Mouse (Mus musculus) testis, postnatal 10 days (tissue): Measurements from ENCODE around the gene Itpr1.

ENCODE experiments used
- DNase-seq: peaks from one replicate; pipeline ENCODE4 v3.0.0; 2021; ENCODE audit warnings: low spot score

The Itpr1 gene

DNA sequence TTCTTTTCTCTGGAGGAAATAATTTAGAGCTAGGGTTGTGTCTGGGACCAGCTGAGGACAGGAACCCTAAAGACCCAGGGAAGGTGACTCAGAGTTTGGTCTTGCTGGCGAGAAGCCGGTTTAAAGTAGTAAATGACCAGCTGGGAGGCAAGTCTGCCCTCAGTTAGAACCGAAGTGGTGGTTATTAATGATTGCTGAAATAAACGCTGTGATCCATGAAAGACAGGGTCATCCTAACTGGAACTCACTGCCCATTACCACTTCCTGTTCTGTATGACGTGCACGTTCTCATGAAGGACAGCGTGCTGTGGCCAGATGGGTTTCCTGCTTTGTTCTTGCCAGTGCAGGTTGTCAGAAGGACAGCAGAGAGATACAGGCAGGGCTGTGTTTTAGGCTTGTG, 232.1 kb downstream of the Itpr1 start:
- DNase-seq: no peak

DNA sequence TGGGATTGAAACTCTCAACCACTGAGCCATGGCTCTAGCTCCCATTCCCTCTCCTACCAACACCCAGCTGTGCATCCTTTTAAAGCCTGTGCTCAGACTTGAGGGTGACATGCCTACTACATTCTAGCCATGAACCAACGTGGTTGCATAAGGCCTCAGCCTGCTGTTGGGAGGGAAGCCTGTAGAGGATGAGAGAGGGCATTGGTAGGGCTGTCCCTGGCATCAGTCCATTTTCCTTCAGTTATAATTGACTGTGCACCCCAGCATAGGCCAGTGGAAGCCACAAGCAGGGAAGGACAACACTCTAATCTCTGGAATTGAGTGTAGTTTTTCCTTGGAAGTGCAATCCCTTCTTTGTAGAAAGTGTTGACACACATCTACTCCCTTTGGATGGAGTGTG, 233.9 kb downstream of the Itpr1 start:
- DNase-seq: no peak

DNA sequence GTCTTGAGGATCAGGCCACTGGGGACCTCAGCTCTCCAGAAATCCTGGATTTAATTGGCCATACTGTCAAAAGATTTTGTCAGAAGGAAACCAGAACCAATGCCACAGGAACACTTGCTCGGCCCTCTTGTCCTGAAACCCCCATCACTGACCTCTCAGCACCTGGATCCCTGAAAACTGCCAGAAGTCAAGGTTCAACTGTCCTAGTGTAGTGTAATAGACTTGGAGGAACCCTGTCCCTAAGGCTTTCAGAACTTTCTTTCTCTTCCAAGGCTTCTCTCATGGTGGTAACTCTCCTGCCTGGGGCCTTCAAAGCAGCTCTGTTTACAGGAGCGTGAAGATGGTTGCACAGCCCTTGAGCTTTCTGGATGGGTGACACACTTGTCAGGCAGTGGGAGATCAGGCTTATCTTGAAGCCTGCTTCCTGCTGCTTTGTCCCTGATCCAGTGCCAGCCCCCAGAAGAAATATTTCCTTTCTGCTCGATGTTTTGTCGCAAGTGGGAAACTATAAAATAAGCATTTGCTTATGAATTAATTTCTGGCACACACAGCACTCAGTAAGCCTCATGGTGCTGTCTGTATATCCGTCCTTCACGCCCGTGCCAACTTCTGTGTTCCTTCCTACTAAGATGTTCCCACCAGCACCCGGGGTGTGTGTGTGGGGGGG, 234.4 kb downstream of the Itpr1 start:
- DNase-seq: no peak

DNA sequence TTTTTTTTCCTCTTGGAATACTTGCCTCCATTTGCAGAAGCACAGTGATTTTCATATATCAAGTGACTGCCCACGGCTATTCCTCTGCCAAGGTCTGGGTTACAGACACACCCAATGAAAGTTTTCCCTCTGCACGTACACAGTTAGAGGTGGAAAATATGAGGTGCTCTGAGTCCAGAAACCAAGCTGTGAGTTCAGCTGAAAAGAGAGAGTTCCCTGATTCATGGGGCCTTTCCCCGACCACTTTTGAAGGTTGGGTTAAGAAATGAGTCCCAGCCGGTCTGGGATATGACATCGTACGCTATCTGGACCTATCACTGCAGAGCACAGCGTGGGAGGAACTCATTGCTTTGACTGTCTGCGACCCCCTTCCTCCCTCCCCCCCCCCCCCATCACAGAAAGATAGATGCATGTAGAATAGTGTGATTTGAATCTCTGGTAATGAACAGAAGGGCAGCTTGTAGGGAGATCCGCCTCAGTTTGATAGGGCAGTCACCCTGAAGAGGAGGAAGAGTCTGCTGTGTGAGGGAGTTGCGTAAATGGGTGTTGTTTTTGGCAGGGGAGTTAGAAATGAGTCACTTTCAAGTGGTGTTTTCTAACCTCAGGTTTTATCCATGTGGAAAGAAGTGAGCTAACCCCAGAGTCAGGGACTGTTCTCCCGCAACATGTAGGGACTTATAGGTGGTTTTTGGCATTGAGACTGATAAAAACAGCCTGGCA, 235.3 kb downstream of the Itpr1 start:
- no peak for DNase-seq

DNA sequence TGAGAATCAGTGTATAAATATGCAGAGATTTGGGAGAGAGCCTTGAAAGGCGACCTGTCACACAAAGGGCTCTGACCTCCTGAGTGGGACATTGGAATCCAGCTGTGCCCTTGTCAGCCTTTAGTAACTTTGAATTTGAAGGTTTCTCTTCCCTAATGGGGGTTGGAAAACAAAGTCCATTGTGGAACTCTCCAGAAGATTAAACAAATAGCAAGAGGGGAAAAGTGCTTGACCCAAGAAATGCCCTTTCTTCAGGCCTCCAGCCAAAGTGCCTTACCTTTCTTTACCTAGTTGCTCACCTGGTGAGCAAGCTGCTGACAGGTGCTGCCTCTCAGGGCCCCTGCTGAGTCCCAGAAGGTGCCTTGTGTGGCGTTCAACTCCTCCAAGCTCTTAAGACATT, 236.0 kb downstream of the Itpr1 start:
- DNase-seq: no peak

DNA sequence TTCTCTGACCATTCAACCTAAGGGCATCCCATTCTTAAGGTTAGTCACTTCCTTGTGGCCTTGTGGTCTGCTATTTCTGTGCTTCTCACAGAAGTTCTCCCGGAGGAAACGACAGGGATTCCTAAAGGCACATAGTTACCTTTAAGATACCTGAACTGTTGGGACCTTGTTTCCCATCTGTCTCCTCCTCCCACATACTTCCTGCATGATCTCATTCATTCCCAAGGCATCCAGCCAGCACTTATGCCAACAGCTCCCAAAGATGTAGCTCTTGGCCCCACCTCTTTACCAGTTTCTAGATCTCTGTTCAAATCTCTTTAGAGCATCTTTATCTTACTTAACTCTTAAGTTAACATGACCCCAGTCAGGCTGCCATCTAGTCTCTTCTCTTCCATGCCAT, 238.6 kb downstream of the Itpr1 start:
- DNase-seq: no peak

DNA sequence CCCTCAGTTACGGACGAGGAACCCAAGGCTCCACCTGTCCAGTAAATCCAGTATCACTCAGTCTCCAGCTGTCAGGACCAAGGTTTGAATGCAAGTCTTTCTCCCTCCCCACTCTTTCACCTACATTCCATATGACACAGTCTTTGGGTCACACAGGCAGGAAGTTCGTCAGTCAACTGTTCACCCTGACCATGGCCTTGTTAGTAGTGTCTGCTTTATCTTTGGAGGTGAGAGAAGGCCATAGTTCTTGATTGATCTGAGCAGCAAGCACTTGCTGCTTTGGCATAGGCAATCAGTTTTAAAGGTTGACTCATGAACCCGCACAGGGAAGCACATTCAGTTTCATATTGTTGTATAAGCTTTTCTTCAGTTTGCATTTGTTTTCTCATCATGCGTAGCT, 240.7 kb downstream of the Itpr1 start:
- DNase-seq: no peak

DNA sequence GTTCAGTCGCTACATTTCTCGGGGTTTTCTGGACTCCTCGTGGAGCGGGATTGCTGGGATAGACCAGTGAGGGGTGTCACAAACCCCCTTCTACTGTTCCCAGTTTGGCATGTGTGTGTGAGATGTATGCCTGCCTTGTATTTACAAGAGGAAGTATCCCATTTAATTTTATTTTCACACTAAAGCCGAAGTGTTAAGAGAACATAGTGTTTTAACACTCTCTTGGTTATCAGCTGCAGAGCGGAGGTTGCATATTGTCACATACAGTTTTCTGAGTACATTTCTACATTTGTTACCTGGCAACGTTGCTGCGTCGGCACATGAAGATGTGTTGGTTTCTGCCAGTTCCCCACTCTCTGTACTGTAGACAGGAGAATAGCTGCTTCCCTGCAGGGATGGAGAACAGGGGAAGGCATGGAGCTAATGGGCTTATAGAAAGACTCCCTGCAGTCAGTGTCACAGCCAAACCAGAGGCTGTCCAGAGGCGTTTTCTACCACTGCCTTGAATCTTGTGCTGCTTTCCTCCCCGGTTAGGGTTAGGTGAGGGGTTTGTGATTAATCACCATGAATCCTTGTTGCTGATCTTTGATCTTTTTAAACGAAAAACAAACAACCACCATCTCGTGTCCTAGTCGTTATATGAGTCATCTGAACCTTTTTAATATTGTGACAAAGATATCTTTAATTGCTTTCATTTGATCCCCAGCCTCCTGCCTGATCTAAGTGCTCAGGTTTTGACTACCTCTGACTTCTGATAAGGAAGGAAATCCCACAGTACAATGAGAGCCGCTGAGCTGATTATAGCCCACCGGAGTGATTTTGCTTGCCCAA, 241.4 kb downstream of the Itpr1 start:
- DNase-seq: no peak

DNA sequence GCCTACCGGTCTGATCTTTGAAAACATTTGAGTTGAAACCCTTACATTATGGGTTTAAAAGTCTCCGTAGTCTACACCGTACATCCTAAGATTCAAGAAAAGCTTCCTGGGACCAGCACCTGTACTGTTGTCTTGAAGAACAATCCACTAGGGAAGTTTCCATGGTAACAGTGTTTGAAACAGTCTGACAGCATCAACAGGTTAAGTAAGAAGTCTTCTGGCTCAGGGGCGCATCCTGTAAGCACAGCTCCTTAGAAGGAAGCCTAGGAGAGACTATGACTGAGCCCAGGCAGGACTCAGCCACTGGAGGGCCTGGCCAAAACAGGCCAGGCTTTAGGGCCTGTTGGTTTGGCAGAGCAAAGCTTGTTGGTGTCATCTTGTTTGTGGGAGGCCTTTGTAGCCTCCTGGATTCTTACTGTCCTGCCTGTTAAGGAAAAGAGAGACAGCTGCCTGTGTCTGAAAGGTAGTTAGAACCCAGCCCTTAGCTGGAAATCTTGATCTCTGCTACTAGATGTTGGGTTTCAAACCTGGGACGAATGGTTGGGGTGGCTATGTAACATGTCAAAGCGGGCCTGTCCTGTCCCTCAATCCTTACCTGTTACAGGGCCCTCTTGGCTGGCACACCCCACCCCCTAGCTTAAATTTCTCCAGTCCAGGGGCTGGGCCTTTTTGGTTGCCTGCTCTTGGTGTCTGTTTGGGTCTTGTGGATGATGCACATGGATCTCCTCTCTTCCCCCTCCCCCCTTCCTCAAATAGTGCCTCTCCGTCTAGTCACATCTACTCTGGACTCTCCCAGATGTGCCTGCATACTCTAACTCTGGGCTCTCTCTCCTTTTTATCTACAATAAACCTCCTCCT, 242.3 kb downstream of the Itpr1 start:
- DNase-seq: no peak

DNA sequence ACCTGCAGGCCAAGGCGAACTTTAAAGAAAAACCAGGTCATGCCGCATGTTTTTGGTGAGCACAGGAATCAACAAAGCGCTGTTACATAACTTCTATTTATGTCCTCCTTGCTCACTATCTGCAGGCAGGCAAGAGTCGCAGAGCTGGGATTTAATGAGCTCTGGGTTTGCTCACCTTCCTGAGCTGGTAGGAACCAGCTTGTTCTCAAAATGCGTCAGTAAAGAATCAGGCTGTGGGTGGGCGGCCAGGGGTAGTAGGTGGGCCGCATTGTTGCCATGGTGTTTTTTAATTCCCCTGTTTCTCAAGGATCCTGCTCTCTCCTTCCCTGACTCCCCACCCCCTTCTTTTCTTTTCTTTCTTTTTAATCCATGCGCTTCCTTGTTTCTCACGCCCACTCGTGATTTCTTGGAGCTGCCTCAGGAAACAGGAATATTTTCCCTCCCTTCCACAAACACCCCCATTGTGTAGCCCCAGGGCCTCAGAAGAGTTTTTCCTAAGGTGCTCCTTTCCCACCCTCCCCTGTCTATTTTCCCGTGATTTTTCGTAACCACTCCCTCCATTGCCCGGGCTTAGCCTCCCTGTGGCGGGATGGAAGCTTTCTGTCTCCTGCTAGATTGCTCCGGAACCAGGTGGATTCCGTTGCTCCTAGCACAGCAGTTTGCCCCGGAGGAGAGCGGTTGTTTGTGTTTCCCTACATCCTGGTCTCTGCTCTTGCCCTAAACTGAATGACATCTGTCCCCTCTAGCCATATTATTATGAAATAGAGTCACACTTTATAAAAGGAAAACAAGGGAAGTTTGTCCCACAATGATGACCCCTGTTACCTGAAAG, 243.6 kb downstream of the Itpr1 start:
- no peak for DNase-seq

DNA sequence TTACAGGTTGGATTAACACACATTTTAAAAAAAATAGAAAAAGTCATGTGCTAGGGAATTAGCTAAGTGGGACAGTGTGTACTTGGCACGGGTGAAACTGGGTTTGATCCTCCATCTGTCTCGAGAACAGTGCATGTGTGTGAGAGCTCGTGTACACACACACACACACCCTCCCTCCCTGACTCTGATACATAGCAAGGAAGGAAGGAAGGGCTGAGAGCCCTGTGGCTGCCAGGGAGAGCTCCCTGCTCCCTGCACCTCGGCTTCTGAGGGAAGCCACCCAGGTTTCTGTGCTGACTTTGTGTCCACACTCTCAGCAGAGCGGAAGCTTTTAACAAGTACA, 244.1 kb downstream of the Itpr1 start:
- DNase-seq: no peak

DNA sequence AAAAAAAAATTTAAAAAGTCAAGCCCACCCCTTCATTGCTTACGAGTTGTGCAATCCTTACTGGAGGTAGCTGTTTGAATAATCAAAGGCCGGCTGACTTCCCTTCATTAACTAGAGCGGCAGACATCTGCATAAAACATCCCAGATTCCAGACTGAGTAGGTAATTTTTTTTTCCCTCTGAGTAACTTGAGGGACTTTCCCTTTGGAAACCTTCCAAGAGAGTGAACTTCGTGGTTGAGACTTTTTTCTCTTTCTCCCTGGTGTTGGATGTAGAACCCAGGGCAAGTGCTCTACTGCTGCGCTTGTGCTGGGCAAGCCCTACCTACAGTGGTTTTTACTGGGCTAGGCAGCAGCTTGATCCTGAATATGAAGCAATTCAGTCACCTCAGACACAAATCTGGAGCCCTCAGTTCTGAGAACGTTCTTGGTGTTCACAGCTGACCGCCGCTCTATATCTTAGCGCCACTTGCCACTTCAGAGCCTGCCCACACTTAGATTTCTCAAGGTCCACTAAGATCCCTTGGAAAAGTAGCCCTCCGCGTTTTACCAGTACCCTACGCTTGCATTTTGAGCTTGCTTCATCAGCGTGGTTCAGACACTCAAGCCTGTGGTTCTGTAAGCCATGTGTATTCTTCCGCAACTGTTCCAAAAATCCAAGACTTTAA, 244.8 kb downstream of the Itpr1 start:
- DNase-seq: no peak

DNA sequence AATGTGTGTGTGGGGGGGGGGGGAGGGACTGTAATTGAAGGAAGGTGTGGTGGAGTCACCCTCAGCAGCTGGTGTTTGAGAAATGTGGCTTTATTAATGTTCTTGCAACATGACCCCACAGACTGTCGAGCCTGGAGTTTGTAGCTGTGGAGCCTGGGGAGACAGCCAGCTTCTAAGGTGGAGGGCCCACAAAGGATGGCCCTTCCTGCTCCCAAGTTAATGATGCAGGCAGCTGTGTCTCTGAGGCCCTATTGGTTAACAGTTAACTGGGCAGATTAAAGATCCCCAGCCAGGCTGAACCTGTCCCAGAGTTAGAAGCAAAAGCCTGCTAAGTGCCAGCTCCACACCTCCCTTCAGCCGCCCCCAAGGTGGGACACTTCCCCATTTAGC, 245.3 kb downstream of the Itpr1 start:
- DNase-seq: no peak

DNA sequence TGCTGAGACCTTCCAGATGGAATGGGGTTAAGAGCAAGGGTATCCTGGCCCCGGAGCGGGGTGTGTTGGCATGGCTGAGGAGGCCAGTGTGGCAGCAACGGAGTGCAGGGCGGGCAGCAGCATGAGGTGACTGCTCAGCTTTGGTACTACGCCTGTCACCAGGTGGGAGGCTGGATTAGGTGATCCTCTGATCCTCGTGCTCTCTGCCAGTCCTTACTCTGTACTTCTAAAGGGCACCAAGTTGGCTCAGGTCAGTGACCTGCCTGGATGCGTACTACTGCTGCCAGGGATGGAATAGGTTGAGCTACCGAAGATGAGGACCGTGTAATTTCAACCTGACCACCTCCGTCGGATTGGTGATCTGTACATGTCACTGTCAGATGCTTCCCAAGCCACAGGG, 245.9 kb downstream of the Itpr1 start:
- DNase-seq: no peak

DNA sequence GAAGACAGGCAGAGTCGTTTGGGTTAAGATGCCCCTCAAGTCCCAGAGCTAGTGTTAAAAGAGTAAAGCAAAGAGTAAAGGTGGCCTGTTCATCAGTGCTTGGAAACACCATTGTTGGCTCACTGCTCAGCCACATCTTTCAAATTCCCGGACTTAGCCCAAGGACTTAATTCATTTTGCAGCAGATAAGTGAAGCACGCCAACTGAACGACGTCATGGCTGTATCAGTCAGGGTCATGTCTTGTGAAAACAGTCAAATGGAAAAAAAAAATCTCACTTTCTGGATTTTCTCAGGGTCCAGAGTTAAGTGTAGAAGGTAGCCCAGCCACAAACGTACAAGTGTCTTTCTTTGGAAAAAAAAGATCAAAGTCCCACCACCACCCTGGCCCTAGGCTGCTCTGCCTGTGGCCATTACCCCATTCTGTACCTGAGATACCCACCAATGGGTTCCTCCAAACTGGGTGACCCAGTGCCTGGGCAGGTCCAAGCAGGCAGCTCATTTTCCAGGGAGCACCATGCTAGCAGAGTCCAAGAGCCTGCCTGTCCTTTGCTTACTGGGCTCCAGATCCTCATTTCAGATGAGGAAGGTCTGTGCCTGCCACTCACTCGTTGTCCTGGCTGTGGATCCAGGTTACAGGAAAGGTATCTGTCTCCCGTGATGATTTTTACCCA, 251.5 kb downstream of the Itpr1 start:
- no peak for DNase-seq

DNA sequence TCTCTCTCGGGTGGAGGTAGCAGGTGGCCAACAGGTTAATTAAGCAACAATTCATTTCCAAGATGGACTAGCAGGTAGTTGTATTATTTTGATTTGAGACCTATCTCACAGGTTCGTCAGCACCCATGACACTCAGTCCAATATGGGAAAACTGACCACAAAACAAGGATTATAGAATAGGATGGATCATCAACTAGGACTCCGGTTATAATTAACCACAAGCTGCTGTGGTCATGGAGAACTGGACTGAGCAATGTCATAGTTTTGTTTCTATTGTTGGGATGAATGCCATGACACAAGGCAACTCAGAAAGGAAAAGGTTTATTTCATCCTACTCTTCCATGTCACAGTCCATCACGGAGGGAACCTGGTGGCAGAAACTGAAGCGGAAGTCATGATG, 252.3 kb downstream of the Itpr1 start:
- no peak for DNase-seq

DNA sequence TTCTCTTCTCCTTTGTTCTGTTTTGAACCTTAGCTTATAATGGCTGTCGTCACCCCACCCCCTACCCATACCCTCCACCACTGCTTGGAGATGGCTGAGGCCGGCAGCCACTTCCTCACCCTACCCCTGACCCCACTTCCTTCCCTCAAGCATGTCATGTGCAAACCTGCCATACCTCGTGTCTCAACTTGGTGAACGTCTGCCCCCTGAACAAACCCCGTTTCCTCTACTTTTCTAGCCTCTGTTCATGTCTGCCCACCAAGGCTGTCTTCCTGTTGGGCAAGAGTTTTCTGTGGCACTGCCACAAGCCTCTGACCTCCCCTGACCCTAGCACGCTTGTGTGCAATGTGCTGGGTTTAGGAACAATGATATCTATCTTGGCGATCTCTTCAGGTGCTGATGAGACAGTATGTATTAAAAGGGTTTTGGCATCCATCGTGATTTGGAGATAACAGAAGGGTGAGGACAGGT, 253.2 kb downstream of the Itpr1 start:
- DNase-seq: no peak

DNA sequence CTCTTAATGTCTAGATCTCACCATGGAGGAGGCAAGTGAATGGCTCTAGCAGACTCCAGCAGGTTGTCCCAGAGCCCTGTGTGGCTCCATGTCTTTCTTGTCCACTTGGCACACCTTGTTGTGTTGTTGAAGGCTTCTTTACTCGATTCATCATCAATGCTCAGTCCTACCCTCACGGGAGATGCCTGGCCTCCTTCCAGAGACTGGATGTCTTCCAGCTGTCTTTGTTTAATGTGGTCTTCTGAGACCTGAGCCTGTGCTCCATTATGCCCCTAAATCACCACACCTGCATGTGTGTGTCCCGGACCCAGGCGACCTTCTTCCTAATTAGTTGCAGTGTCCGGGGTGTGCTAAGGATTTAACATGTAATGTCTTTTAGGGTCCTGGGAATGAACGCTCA, 254.7 kb downstream of the Itpr1 start:
- no peak for DNase-seq

DNA sequence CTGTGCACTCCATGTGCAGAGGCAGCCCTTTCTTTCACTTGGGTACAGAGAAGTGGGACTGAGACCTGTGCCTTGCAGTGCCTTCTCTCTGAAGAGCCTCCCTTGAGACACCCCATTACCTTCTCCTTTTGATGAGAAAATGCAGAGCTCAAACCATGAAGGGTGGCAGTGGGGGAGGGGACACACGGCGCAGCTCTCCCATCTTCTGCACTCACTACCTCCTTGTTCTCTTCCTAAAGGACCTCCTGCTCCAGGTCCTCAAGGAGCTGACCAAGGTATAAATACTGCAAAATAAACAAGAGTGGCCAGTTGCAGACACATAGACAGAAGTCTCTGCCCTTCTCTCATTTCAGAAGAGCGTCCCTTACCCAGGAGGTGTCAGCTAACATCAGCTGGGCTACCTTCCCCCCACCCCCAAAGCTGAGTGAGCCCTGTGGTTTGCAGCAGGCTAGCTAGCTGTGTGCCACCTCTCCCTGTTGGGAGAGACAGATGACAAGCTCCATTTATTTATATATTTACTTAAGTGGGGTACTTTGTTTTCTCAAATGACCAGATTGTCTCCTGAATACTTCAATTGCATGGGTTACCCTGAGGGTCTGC, 255.4 kb downstream of the Itpr1 start:
- DNase-seq: no peak

DNA sequence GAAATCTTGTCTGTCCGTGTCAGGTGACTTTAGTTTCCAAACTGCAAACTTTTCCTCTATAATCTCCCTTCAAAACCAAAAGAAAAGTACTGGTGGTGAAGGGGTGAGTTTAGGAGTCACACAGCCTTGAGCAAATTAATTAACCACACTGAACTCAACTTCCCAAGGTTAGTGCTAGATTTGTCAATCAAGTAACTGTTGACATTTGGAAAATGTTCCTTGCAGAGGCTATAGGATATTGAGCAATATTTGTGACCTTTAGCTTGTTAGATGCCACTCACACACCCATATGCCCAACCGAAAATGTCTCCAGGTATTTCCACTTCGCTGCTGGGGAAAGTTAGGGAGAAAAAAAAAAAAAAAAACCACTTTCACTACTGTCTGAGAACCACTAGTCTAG, 259.0 kb downstream of the Itpr1 start:
- no peak for DNase-seq
